Mouse (Mus musculus): ENCODE measurements around the gene Ly86.

The Ly86 gene

GRCm38 (mm10) chr13:37344909-37345772 lies at the start of gene Ly86:
Gene Ly86 (plus strand): TSS chr13:37345208.
- DNase-seq, result no peak

- DNase-seq, result no peak
Observed at GRCm38 (mm10) chr13:37297886-37298285, 47.1 kb upstream of the Ly86 start.

GRCm38 (mm10) chr13:37298856-37299255 lies 46.2 kb upstream of the Ly86 start:
- no peak for DNase-seq

GRCm38 (mm10) chr13:37302877-37303276 lies 42.1 kb upstream of the Ly86 start:
- no peak for DNase-seq

GRCm38 (mm10) chr13:37308006-37308405 lies 37.0 kb upstream of the Ly86 start:
- DNase-seq, result no peak

GRCm38 (mm10) chr13:37309296-37309695 lies 35.7 kb upstream of the Ly86 start:
- DNase-seq, result no peak

- no peak for DNase-seq
Observed at GRCm38 (mm10) chr13:37310331-37310730, 34.7 kb upstream of the Ly86 start.

GRCm38 (mm10) chr13:37311555-37312221 lies 33.3 kb upstream of the Ly86 start:
- DNase-seq, result peak; percentile 9

- peak; percentile 85 for DNase-seq
Observed at GRCm38 (mm10) chr13:37312222-37312928, 32.6 kb upstream of the Ly86 start.

- DNase-seq, result no peak
Observed at GRCm38 (mm10) chr13:37312951-37313350, 32.1 kb upstream of the Ly86 start.

GRCm38 (mm10) chr13:37325504-37325903 lies 19.5 kb upstream of the Ly86 start:
- DNase-seq, result peak; percentile 8

- DNase-seq, result no peak
Observed at GRCm38 (mm10) chr13:37329747-37330146, 15.3 kb upstream of the Ly86 start.

- DNase-seq, result no peak
Observed at GRCm38 (mm10) chr13:37330971-37331370, 14.0 kb upstream of the Ly86 start.

GRCm38 (mm10) chr13:37332779-37333543 lies 12.0 kb upstream of the Ly86 start:
- no peak for DNase-seq

GRCm38 (mm10) chr13:37333544-37333870 lies 11.5 kb upstream of the Ly86 start:
- no peak for DNase-seq

- no peak for DNase-seq
Observed at GRCm38 (mm10) chr13:37337269-37337668, 7.7 kb upstream of the Ly86 start.

GRCm38 (mm10) chr13:37337871-37338270 lies 7.1 kb upstream of the Ly86 start:
- no peak for DNase-seq

GRCm38 (mm10) chr13:37342804-37343203 lies 2.2 kb upstream of the Ly86 start:
- DNase-seq, result no peak

GRCm38 (mm10) chr13:37345823-37346222 lies 815 bp downstream of the Ly86 start:
- no peak for DNase-seq

GRCm38 (mm10) chr13:37347871-37348595 lies 3.0 kb downstream of the Ly86 start:
- DNase-seq, result no peak

- no peak for DNase-seq
Observed at GRCm38 (mm10) chr13:37349051-37349450, 4.0 kb downstream of the Ly86 start.

- no peak for DNase-seq
Observed at GRCm38 (mm10) chr13:37353016-37353415, 8.0 kb downstream of the Ly86 start.

Measured in cerebellum, adult 11 months (tissue).